Mouse (Mus musculus) mouse embryonic stem cell (cell line): ENCODE measurements around the gene Nup210l.
"Not testable (repeated sequence)": the region's sequence is repeated elsewhere in the genome, so short reads cannot be mapped to it uniquely, and the experiment has no call there.

Experiments
- in situ Hi-C, 2 experiments: fragments of 300-500 bp; cut with MboI; formaldehyde crosslinking; loops; 1 replicate in 1 of 2; 3 replicates in 1 of 2; pipeline ENCODE4 v1.14.3; 2019 to 2020; ENCODE audit warnings: low sequenced_read_pairs in 2 of 2, low pct_unique_long_range_greater_than_20kb in 1 of 2, mixed read lengths in 1 of 2; ENCODE audit not compliant: unreplicated experiment in 1 of 2

Nup210l gene

DNA sequence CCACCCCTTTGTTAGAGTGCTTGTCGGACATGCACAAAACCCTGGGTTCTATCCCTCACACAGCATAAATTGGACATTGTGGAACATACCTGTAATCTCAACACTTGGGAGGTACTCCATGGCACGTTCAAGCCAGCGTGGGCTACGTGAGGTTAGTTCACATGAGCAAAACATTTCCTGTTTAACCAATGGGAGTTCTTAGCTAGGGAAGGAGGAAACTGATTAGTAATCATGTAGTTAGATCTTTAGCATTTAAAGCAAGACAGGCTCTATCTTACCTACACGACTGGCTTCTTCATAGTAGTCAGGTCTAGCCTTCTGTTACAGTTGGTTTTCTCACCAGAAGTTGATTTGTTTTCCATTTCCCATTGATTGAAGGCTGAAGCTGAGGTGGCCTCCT, 17.9 kb upstream of the Nup210l start:
- in situ Hi-C loops: no loop called here

DNA sequence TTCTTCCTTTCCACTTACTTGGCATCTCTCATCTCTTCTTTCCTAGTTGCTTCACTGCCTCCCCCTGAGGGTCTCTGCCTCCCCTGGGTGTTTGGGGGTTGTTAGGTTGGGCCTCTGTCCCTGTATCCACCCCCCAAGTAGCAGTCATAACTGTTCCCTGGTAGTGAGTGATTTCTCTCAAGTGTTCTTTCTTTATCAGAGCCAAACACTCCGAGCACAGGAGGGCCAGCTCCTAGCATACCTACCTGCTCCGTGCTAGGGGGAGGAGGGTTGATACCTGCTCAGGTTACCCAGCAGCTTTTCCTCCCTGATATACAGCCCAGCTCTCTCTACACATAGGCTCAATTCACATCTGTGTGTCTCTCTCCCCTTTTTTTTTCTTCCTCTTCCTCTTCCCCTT, 15.3 kb upstream of the Nup210l start:
- in situ Hi-C loops: no loop called here

DNA sequence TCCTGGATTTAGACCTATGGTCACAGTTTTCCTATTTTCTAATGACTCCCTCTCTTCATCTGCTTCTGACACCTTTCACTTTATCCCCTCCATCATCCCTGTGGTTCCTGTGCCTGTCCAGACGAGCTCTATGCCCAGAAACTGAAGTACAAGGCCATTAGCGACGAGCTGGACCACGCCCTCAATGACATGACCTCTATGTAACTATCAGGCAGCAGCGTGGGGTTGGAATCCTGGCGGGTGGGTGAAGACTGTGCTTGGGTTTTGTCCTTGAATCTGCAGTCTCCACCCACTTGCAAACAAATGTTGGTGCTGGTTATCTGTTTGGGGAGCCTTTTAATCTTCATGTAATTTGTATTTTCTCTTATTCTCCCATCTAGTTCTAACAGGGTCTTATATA, 13.0 kb upstream of the Nup210l start:
- in situ Hi-C loops: no loop called here

- in situ Hi-C loops: no loop called here
These were observed 9.5 kb upstream of the Nup210l start for GRCm38 (mm10) chr3:90094453-90094852.

DNA sequence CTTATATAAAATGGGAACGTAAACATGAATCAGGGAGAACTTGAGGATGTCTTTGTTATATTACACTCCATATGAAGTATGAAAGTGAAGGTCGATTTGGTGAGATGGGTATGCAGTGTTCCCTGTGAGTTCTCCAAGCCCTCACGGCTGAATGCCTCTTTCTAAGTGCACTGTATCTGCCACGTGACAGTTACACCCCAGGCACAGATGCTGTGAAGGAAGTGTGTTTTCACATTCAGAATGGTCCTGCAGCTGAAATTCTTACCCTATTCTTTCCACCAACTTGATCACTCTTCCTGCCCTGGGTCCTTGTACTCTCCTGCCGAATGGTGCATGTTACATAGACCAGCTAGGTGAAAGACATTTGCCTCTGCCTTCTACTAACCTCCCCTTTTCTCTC, 6.0 kb upstream of the Nup210l start:
- in situ Hi-C loops: no loop called here

DNA sequence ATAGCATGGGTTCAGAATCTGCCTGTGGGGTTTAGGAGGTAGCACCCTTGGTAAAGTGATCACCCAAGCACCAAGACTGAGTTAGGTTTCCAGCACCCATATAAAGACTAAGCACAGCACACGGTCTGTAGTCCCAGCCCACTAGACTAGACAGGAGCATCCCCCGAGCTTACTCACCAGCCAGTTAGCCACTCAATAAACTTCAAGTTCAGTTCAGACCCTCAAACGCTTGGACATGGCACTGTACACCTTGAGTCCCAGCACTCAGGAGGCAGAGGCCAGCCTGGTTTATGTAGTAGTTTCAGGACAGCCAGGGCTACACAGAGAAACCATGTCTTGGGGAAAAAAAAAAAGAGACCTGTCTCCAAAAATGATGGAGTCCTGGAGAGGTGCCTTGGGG, 2.9 kb upstream of the Nup210l start:
- in situ Hi-C loops: no loop called here

DNA sequence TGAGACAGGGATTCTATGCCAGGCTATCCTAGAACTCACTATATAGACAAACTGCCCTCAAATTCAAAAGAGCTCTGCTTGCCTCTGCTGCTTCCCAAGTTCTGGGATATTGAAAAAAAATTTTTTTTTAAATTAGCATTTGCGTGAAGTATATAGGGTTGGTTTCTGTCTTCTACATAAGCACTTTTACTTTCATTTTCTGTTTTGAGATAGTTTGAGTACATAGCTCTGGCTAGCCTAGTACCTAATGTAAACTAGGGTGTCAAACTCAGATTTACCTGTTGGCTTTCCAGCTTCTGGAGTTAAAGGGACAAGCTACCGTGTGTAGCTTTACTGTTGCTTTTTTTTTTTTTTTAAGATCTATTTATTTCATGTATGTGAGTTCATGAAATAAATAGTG, 2.3 kb upstream of the Nup210l start:
- in situ Hi-C loops: no loop called here

DNA sequence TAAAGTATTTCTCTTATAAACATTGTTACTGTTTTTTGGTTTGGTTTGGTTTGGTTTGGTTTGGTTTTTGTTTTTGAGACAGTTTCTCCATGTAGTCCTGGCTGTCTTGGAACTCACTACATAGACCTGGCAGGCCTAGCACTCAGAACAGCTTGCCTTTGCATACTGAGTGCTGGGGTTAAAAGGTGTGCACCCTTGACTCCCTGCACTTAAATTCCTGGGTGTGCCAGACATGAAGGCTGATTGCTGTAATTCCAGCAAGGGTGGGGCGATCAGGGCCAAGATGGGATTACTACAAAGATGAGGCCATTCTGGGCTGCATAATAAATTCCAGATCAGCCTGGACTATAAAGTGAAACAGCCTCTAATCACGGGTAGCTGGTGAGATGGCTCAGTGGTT, 1.7 kb upstream of the Nup210l start:
- in situ Hi-C loops: no loop called here

GRCm38 (mm10) chr3:90103176-90103575, 756 bp upstream of the Nup210l start:
- in situ Hi-C loops: no loop called here

DNA sequence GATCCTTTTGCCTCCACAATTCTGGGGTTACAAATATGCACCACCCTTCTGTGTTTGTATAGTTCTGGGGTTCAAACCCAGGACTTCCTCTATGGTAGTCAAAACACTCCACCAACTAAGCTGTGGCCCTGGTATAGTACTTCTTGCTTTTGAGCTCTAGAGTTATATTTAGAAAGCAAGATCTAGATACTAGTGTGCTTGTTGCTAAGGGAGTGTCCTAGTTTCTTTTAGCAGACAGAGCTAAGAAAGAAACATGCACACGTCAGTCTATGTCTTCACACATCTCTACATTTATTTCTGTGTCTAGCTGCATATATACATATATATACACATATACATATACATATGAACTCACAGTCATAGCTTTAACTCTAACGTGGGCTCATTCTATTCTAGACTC, 7.8 kb downstream of the Nup210l start:
- in situ Hi-C loops: no loop called here

DNA sequence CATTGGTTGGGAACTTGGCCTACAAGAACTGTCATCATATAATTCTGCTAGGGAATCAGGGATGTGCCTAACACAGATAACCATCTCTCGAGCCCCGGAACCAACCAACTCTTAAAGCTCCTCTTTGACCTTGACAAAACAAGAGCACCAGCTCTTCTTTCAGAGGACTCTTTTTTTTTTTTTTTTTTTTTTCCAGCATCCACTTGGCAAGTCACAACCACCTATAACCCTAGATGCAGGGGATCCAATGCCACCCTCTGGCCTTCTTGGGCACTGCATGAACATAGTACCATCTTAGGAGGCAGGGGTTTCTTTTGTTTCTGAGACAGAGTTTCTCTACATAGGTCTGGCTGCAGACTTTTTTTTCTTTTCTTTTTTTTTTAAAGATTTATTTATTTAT, 10.4 kb downstream of the Nup210l start:
- in situ Hi-C loops: no loop called here

GRCm38 (mm10) chr3:90115526-90115925, 11.6 kb downstream of the Nup210l start:
- in situ Hi-C loops: no loop called here

DNA sequence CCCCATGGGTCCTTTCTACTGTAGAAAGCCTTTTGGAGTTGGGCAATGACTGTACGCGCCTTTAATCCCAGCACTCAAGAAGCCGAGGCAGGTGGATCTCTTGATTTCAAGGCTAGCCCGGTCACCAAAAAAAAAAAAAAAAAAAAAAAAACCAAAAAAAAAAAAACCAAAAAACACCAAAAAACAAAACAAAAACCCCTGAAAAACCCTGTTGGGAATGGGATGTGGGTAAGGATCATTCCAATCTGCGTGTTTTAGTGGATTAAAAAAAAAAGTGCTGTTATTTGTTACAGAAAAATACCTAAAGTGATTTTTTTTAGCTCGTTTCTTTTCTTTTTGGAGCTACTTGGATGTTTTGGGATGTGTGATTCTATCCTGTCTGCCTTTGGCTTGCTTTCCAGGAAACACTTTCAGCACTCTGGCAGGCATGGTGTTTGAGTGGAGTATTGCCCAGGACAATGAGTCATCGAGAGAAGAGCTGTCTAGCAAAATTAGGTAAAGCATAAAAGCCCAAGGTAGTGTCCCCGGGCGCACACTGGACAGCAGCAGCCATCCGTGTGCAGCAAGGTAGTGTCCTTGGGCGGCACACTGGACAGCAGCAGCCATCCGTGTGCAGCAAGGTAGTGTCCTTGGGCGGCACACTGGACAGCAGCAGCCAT, 14.3 kb downstream of the Nup210l start:
- in situ Hi-C loops: no loop called here

GRCm38 (mm10) chr3:90122036-90122435, 18.1 kb downstream of the Nup210l start:
- in situ Hi-C loops: not testable (repeated sequence)

GRCm38 (mm10) chr3:90125710-90126109, 21.8 kb downstream of the Nup210l start:
- in situ Hi-C loops: no loop called here

DNA sequence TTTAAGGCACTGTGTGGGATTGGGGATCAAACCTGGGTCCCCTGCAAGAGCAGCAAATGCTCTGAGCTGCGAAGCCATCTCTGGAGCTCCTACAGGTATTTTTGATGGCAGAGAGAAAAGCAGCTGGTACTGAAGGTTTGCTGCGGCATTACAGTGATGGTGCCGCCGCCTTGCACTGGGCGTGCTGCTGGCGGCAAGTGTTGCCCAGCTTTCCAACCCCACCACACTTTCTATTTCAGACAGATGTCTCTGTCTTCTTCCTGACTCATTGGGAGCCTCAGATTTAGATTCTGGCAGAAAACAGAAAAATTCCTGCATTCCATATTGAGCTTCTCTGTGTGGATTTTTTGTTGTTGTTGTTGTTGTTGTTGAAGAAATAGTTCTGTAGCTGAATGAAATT, 23.9 kb downstream of the Nup210l start:
- in situ Hi-C loops: no loop called here

DNA sequence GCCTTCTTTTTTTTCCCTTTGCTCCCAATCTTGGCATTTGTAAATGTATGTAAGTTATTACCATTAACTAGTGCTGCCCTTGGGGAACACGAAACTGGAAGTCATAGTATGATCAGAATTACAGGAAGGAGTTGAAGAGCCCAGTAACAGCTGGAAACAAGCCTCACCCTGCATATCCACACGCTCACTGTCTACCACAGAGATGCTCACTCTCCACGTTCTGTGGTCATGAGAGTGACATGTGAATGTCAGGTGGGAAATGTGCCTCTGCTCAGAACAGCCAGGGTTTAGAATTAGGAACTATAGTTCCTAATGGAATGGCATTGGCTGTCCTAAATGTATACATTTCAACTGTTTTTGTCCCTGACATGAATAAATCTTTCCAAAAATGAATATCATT, 28.8 kb downstream of the Nup210l start:
- in situ Hi-C loops: no loop called here

- in situ Hi-C loops: no loop called here
These were observed 29.4 kb downstream of the Nup210l start for GRCm38 (mm10) chr3:90133331-90133730.

DNA sequence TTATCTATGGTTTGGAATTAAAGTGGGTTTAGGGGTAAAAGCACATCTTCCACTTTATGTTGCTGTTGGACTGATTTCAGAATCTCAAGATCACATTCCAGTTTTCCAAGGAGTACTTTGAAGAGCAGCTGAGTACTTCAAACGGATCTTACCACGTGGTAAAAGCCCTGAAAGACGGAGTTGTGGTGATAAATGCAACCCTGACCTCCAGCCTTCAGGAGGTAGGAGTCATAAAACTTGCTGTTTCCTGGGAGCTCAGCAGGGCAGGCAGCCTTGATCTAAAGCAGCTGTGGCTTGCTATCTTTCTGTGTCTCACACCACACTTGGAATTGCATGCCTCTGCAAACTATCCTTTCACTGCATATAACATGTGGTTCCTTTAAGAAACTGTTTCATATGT, 30.6 kb downstream of the Nup210l start:
- in situ Hi-C loops: no loop called here

DNA sequence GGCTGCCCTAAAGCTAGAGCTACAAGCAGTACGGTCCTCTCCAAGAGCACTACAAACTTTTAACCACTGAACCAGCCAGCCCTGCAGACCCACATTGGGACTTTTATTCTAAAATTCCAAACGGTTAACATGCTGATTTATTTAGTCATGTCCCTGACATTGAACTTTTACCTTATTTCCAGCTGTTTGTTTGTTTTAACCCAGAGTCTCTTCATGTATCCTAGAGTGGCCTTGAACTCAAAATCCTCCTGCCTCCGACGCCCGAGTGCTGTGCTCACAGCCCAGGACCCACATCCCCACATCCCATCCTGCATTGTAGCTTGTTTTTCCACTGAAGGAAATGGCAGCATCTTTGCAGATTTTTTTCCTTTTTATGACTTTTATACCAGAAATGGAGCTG, 31.1 kb downstream of the Nup210l start:
- in situ Hi-C loops: no loop called here

GRCm38 (mm10) chr3:90136660-90137059, 32.7 kb downstream of the Nup210l start:
- in situ Hi-C loops: no loop called here
